Mouse (Mus musculus) monocyte, adult 2 months (primary cell): ENCODE measurements at regions not wholly inside any gene's neighbourhood (a gene's known extent, or its start where the extent isn't known, plus 50 kb on each side); places are given as distances from the start of the nearest gene placed in this dataset.

Experiments
- DNase-seq, 2 experiments: peaks; one replicate each; pipeline ENCODE4 v3.0.0; 2022; ENCODE audit warnings: low spot score in 2 of 2, low read depth in 1 of 2

- DNase-seq: no peak
Measured at GRCm38 (mm10) chr6:143532380-143532779, 365.4 kb downstream of the Etnk1 start.

- no peak for DNase-seq
Measured at GRCm38 (mm10) chr6:143535265-143535664, 368.2 kb downstream of the Etnk1 start.

GRCm38 (mm10) chr6:143535726-143536125 is 368.7 kb downstream of the Etnk1 start:
- DNase-seq: no peak

DNA sequence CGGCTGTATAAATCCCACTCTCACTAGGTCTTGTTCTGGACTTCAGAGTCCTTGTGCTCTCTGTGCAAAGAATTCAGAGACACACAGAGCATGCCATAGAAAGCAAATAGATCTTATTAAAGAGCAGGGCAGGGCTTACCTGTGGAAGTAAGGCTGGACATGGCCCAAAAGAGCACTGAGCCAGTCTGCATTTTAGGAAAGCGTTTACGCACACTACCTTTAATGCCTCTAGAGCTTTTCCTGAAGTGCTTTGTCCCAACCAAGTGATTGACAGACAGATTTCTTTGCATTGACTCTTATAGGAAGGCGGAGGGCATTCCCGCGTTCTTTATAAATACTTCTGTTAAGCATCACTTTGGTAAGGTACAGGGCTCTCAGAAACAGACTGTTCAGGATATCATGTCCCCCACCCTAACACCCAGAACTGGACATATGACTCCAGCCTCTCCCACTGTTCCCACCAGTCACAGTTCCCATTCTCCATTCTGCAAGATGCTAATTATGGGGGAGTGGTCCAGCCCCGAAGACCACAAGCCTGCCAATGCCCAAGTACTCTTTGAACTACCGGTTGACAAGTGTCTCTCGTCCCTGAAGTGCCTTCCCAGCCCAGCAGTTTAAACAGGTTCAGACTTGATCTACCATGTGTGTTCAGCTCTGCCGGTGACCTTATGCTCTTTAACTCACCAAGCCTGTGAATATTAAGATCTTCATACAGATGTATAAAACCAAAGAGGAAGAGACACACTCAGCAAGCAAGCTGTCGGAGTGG is 369.7 kb downstream of the Etnk1 start:
- no peak for DNase-seq

- no peak for DNase-seq
Measured at GRCm38 (mm10) chr6:143547406-143547903, 380.4 kb downstream of the Etnk1 start.

DNA sequence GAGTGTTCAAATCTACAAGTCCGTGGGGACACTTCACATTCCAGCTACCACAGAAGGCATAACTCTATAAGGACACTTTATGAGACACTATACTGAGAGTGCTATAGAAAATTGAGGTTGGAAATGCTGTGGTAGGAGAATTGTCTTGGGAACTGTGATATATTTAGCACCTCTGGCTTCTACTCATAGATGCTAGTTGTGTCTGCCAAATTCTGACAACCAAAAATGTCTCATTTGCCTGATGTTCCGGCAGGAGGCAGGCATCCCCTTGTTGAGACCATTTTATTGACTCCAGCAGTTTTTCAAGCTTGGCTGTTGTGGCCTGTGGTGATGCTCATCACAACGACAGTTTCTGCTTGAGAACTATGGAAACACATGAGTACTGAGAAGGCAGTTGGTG is 387.9 kb downstream of the Etnk1 start:
- DNase-seq: no peak

- DNase-seq: no peak
Measured at GRCm38 (mm10) chr6:143558046-143558884, 391.2 kb downstream of the Etnk1 start.

DNA sequence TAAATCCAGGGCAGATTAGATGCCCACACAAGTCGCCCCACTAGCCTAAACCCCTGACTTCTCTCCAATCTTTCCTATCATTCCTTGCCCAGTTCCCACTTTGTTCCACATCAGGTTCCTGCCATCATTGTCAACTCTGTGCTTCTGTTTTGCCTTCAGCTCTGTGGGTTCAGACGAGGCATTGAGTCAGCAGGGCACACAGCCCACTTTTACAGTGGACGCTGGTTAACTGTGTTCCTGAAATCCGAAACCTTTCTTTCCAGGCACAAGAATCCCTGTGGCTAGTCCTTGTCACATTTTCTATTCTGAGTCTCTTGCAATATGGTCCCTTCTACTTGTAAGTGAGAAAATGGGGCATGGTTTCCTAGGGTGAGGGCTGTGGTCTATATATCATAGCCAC is 392.3 kb downstream of the Etnk1 start:
- no peak for DNase-seq

- DNase-seq: no peak
Measured at GRCm38 (mm10) chr6:143561316-143562088, 394.5 kb downstream of the Etnk1 start.

DNA sequence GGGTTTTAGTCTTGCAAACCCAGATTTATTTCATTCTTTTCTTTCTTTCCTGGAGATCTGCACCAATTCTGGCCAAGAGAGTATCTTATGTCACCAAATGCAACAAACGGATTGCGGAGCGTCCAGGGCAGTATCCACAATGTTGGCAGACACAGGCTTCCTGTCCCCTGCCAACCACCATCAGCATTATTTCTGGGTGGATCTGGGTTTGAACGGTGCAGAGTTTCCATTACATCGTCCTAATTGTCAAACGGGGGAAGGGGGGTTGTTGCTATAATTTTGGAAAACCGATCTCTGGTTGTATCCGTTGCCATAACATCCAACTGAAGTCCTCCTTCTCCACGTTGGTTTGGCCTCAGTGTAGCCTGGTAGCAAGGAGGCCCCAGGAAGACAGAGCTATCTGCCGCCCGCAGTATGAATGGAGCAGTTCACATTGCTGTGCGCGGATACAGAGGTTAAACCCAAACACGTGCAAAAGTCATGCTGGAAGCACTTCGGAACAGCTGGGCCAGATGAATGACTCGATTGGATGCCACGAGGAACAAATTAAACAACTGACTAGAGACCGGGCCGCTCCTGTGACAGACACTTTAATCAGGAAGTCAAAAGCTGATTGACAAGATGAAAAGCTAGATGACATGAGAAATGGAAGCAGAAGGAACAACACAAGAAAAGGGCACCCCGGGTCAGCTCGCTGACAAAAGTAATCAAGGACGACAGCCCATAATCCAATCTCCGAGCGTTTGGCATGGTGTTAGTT is 404.5 kb downstream of the Etnk1 start:
- no peak for DNase-seq

DNA sequence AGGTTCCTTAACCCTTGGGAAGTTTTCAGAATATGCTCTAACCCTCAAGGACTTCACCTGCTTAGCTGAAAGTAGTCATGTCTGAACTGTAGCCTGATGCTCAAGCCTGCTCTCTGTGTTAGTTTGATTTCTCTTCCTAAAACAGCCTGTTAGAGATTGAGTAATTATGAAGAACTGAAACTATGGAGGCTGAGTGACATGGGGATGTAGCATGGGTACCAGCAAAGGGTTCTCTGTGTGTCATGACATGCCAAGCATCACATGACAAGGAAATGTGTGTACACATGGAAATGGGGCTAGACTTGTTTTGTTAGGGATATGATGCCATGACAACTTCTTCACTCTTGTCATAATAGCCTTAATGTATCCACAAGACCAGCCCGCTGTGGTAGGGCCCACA is 412.2 kb downstream of the Etnk1 start:
- DNase-seq: no peak

DNA sequence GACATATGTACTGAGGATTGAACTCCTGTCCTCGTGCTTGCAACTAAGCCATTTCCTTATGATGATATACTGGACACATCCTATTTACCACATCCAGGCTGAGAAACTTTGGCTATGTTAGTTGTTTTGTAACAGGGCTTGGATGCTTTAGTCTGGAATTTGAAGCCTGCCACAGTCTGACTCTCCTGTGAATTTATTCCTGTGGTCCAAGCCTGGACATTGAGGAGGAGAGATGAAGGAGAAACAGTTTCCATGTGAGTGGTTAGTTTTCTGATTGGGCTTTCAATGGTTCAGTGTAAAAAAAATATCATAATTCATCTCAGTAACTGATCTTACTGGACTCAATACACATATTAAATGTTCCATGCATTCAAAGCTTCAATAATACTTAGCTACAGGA is 422.6 kb downstream of the Etnk1 start:
- DNase-seq: no peak

GRCm38 (mm10) chr6:143590231-143590630 is 423.2 kb downstream of the Etnk1 start:
- no peak for DNase-seq

DNA sequence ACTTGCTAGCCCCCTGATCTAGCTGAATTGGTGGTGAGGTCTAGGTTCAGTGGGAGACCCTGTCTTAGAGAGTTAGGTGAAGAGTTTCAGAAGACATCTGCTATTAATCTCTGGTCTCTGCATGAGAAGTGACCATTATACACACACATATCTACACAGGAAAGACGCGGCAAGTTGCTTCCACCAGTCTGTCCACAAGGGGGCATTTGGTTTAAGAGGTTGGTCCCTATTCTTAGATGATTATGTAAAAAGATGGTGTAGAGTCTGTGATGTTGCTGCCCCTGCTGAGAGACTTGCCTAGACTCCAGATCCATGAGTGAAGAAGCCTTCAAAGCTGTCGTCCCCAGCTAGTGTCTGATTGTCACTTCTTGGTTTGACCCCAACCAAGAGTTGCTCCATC is 425.5 kb downstream of the Etnk1 start:
- no peak for DNase-seq

GRCm38 (mm10) chr6:143595486-143595885 is 428.5 kb downstream of the Etnk1 start:
- no peak for DNase-seq

DNA sequence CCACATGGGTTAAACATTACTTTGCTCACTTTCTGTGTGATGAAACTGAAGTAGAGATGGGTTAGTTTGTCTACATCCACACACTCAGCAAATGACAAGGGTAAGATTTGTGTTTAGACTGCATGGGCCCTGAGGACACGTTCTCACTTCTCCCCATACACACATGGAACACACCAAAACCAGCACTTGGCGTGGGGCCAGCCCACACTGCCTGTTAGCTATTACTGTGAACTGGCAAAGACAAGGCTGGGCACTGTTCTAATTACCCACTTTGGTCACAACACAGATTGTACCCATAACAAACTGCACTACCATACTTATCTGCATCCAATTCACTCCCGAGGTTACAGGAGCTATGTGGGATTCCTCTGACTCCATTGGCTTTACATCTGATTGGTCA is 430.4 kb downstream of the Etnk1 start:
- DNase-seq: no peak

DNA sequence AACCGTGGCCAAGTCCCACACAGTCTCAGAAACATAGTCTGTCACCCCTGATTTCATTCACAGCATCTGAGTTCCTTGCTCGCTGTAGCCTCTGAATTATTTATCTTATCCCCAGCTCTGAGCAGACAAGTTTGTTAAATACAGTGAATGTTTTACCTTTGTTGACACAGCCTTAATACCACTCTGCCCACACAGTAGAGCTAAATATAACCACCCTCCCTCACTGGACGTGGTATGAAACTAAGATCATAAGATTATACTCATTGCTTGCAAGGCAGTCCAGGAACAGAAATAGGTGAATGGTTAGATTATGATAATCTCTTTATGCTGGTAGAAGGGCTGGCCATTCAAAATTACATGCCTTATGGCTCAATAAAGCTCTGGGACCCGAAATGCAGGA is 431.9 kb downstream of the Etnk1 start:
- DNase-seq: no peak

DNA sequence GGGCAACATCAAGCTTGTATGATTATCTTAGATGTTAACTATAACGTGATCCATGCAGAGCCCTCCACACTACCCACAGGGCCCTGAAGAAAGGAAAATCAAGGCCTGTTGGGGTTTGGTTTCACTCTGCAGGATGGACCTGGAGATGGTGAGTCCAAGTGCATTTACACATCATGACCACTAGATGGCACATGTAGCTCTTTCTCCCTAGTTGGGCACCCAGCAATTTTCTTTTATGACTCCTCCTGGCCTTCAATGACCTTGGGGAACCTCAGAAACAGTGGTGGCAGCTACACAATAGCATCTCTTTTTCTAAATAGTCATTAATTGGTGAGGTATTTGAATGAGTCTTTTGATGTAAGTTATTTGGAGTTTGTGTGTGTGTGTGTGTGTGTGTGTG is 442.1 kb downstream of the Etnk1 start:
- no peak for DNase-seq

GRCm38 (mm10) chr6:143612966-143613365 is 445.9 kb downstream of the Etnk1 start:
- DNase-seq: no peak

GRCm38 (mm10) chr6:143614431-143614987 is 447.5 kb downstream of the Etnk1 start:
- no peak for DNase-seq
